Mouse (Mus musculus) forebrain, embryonic 16.5 days (tissue): Measurements from ENCODE around the gene Banf1. TPM values are rescaled to one million over a fixed set of nuclear protein-coding genes. Genes with fewer than 3 reads are reported as not detected.
"Not testable (repeated sequence)": the region's sequence is repeated elsewhere in the genome, so short reads cannot be mapped to it uniquely, and the experiment has no call there.

Experiments used
- ATAC-seq: fragments of 200-750 bp; cut with Nextera tagmentation; 2 replicates; pipeline ENCODE4 v1.8.0; 2017; ENCODE audit warnings: mild to moderate bottlenecking, moderate library complexity
- H3K27ac ChIP-seq: fragments of 300-500 bp; sonication (generic); 2 replicates; pipeline ENCODE4 v1.5.1; 2014; ENCODE audit warnings: low read length, control low read depth
- H3K27me3 ChIP-seq: fragments of 300-500 bp; sonication (generic); replicated peaks from 2 replicates; pipeline ENCODE4 v1.6.1; 2014; ENCODE audit warnings: low read length; ENCODE audit not compliant: control insufficient read depth, insufficient read depth
- H3K36me3 ChIP-seq: fragments of 300-500 bp; sonication (generic); 2 replicates; pipeline ENCODE4 v1.6.1; 2014; ENCODE audit not compliant: control insufficient read depth, insufficient read depth
- H3K4me1 ChIP-seq: fragments of 300-500 bp; sonication (generic); replicated peaks from 2 replicates; pipeline ENCODE4 v1.6.1; 2014; ENCODE audit warnings: low read length; ENCODE audit not compliant: control insufficient read depth, insufficient read depth
- H3K4me2 ChIP-seq: fragments of 300-500 bp; sonication (generic); 2 replicates; pipeline ENCODE4 v1.6.1; 2014; ENCODE audit warnings: mild to moderate bottlenecking, low read length, control low read depth
- H3K4me3 ChIP-seq: fragments of 300-500 bp; sonication (generic); replicated peaks from 2 replicates; pipeline ENCODE4 v1.5.1; 2014; ENCODE audit warnings: mild to moderate bottlenecking, low read length, control low read depth
- H3K9ac ChIP-seq: fragments of 300-500 bp; sonication (generic); replicated peaks from 2 replicates; pipeline ENCODE4 v1.6.1; 2014; ENCODE audit warnings: low read depth, low read length, control low read depth
- H3K9me3 ChIP-seq: fragments of 300-500 bp; sonication (generic); 2 replicates; pipeline ENCODE4 v1.6.1; 2016; ENCODE audit warnings: low read length; ENCODE audit not compliant: control insufficient read depth
- WGBS: fragments of 180-500 bp; shearing (Covaris S2); extraction: QIAGEN DNeasy Blood & Tissue Kit; methylation state at CpG from one replicate; pipeline ENCODE4 v1.1.7; 2014; 5-methylcytosine and 5-hydroxymethylcytosine counted together
- polyA plus RNA-seq: library from polyadenylated mRNA; unstranded; fragments of >200 nt; fragmentation: Nextera tagmentation; extraction: Ambion mirVana; gene quantifications from 2 replicates; pipeline ENCODE4 v1.2.1, GENCODE M21; 2015

The Banf1 gene
- polyA plus RNA-seq: 378 and 389 TPM in 2 replicates

DNA sequence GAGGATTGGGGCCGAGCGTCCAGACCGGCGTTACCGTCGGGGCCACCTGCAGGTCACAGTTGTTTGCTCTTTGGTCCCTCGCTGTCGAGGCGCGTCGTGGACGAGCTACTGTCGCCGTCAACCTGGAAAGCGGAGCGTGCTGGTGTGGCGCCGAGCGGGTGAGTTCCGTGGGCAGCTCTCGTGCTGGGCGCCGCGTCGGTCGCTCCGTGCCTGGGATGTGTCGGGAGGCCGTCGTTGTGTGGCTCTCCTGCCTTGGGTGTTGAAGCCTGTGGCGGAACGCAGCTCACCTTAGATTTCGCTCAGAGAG lies at the start of gene Banf1:
TSS of gene Banf1 (minus strand) at position 116 of the 307 bp plus-strand sequence.
- Histone ChIP-seq H3K36me3 (peaks cover 26% of the 10 kb centered on the region), H3K9me3 (no peaks in the 10 kb centered on the region), H3K4me2 (peak within 1 kb of the TSS; percentile 96), H3K27me3 (no peaks in the 10 kb centered on the region), H3K9ac (peak within 1 kb of the TSS; percentile 76), H3K4me3 (peak within 1 kb of the TSS; percentile 92), H3K27ac (peak within 1 kb of the TSS; percentile 96), H3K4me1 (peaks cover 22% of the 10 kb centered on the region)
- WGBS: 0% methylated on average over 33 of the region's 33 CpGs
- ATAC-seq: peak; percentile 6; the same call in 1 of the 2 replicates

DNA sequence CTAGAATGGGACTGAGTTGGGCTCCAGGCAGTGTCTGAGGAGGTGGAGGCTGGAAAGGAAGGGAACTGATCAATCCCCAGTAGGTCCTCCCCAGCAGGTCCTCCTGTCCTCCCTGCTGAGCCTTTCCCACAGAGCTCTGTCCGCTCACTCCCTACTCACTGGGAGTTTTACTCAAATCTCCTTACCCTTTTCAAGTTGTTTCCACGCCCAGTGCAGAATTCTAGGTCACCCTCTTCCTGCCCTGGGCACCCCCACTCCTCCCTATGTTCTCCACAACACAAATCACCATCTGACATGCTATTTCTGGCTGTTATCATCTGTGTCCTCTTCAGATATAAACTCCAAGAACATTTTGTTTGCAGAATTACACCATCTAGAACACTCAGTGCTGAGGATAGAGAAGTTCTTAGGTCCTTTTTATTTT lies 47.6 kb upstream of the Banf1 start:
- Histone ChIP-seq H3K4me1 (no peaks in the 10 kb centered on the region), H3K36me3 (no peaks in the 10 kb centered on the region), H3K9ac (no peak overlapping the region), H3K4me2 (no peak overlapping the region), H3K4me3 (no peak overlapping the region), H3K27me3 (no peaks in the 10 kb centered on the region), H3K9me3 (no peaks in the 10 kb centered on the region), H3K27ac (no peak overlapping the region)
- WGBS: 75% methylated on average over 2 of the region's 2 CpGs
- no peak for ATAC-seq

DNA sequence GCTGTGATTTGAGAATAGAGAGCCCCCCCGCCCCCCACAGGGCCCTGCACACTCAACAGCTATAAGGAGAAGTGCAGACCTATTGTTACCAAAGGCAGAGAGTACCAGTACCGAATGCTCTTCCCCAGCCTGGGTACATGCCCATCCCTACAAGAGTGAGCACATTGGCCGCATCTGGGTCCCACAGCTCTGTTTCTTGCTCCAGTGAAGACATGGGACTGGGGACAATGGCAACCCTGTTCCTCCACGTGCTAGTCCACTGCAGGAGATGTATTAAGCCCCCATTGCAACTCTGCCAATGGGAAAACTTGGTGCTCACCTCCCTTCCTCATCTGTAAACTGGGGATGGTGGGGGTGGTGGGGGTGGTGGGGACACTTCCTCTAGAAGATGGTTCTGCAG lies 46.9 kb upstream of the Banf1 start:
- H3K9ac ChIP-seq: no peak overlapping the region
- H3K4me1 ChIP-seq: no peaks in the 10 kb centered on the region; the same call in 1 of the 2 replicates
- no peak for ATAC-seq
- no peak overlapping the region for H3K27ac ChIP-seq
- H3K4me3 ChIP-seq: no peak overlapping the region
- H3K4me2 ChIP-seq: no peak overlapping the region
- no peaks in the 10 kb centered on the region for H3K9me3 ChIP-seq
- no peaks in the 10 kb centered on the region for H3K36me3 ChIP-seq
- WGBS: 72% methylated on average over 4 of the region's 4 CpGs
- H3K27me3 ChIP-seq: no peaks in the 10 kb centered on the region

DNA sequence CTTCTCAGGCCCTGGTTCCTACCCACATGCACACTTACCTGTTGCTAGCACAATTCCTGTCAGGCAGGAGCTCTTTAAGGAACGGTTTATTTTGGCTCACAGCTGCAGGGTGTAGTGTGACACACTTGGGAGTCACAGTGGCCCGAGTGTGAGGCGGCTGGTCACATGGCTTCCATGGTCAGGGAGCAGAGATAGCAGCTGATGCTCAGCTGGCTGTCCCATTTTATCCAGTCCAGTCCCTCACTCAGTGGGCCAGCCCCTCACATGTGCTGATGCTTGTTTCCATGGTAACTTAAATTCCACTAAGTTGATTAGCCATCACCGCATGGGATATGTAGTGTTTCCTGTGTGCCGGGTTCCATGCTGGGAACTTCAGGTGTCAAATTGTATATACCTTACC lies 45.0 kb upstream of the Banf1 start:
- H3K4me2 ChIP-seq: no peak overlapping the region
- no peaks in the 10 kb centered on the region for H3K9me3 ChIP-seq
- no peaks in the 10 kb centered on the region for H3K36me3 ChIP-seq
- H3K27me3 ChIP-seq: no peaks in the 10 kb centered on the region
- no peak overlapping the region for H3K27ac ChIP-seq
- ATAC-seq: no peak
- 70% methylated on average over 5 of the region's 5 CpGs for WGBS
- no peak overlapping the region for H3K9ac ChIP-seq
- no peak overlapping the region for H3K4me3 ChIP-seq
- H3K4me1 ChIP-seq: peaks cover 9% of the 10 kb centered on the region; the same call in 1 of the 2 replicates

DNA sequence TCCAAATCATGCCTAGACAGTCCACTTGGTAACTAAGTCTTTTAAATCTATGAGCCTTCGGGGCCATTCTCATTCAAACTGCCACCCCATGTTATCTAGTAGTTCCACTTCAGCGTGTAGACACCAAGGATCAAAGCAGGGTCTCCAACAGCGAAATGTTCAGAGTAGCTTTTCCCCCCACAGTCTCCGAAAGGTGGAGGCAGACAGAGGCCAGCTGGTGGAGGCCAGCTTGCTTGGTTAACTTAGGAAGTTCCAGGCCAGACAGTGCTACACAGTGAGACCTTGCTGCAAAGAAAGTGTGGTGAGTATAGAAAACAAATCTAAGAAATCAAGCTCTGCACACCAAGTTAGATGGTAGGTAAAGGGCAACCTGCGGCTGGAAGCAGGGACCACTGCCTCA lies 43.7 kb upstream of the Banf1 start:
- Histone ChIP-seq H3K27ac (no peak overlapping the region), H3K4me2 (no peak overlapping the region), H3K4me3 (no peak overlapping the region), H3K4me1 (peaks cover 13% of the 10 kb centered on the region), H3K9ac (no peak overlapping the region), H3K36me3 (no peaks in the 10 kb centered on the region), H3K27me3 (no peaks in the 10 kb centered on the region), H3K9me3 (no peaks in the 10 kb centered on the region)
- ATAC-seq: no peak
- 94% methylated on average over 5 of the region's 5 CpGs for WGBS

DNA sequence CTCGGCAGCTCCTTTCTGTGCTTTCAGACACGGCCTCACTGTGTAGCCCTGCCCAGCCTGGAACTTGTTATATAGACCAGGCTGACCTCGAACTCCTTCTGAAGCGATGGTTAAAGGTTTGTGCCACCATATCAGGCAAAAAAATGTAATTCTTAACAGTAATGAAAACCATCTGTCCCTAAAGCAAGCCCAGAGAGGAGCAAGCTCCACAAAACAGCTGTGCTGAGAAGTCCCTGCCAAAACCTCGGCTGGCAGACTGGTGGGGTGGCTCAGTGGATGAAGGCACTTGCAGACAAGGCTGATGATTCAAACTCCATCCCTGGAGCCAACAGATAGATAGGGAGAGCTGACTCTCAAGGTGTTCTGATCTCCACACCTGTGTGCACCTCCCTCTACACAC lies 42.1 kb upstream of the Banf1 start:
- Histone ChIP-seq H3K36me3 (no peaks in the 10 kb centered on the region), H3K27ac (no peak overlapping the region), H3K4me1 (peaks cover 13% of the 10 kb centered on the region), H3K4me3 (no peak overlapping the region), H3K9me3 (no peaks in the 10 kb centered on the region), H3K4me2 (no peak overlapping the region), H3K27me3 (no peaks in the 10 kb centered on the region), H3K9ac (no peak overlapping the region)
- 70% methylated on average over 5 of the region's 5 CpGs for WGBS
- no peak for ATAC-seq

DNA sequence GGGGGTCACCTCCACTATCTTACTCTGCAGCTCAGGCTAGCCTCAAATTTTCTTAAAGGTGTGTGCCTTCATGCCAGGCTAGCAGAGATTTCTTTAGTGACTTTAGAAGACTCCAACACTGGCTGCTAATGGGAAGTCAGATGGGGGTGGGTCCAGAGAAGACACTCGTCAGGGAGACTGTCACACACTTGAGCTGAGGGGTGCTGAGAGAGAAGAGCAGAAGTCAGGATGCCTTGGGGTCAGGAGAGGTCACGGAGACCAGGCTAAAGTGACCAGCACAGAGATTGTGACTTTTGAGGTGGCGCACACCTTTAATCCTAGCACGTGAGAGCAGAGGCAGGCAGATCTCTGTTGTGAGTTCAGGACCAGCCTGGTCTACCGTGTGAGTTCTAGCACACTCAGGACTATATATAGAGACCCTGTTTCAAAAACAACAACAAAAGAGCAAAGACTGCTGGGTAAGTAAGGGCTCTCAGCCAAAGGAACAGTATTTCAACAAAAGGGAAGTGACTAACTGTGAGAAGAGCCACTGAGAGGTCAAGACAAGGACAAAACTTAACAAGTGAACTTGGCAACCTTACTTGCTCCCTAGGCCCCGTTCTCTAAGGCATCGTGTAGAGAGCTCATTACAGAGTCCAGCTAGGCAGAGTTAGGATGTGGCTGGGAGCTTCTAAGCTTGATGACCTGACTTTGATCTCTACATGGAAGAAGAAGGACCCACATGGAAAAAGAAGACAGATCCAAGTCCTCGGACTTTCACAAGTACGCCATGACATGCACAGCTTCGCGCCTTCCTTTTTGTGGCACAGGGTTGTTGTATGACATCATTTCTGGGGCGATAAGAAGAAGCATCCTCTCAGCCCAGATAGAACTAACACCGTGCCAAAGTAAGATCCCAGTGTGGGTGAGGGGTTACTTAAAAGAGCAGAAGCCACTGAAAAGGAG lies 41.4 kb upstream of the Banf1 start:
- H3K36me3 ChIP-seq: no peaks in the 10 kb centered on the region
- H3K9me3 ChIP-seq: no peaks in the 10 kb centered on the region
- H3K27ac ChIP-seq: no peak overlapping the region
- WGBS: 88% methylated on average over 13 of the region's 13 CpGs
- no peak overlapping the region for H3K9ac ChIP-seq
- ATAC-seq: no peak
- H3K4me3 ChIP-seq: no peak overlapping the region
- peaks cover 13% of the 10 kb centered on the region for H3K4me1 ChIP-seq
- H3K4me2 ChIP-seq: no peak overlapping the region
- no peaks in the 10 kb centered on the region for H3K27me3 ChIP-seq

DNA sequence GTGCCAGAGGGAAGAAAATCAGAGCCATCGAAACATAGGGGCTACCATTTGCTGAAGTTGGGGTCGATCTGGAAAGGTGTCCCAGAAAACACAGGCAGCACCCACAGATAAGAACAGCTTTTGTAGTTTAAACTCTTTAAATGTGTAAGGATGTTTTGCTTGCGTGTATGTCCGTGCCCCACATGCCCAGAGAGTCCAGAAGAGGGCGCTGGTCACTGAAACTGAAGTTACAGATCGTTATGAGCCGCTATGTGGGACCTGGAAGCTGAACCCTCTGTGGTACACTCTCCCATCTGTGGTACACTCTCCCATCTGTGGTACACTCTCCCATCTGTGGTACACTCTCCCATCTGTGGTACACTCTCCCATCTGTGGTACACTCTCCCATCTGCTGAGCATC lies 40.2 kb upstream of the Banf1 start:
- Histone ChIP-seq H3K4me1 (peaks cover 13% of the 10 kb centered on the region), H3K27ac (peak overlapping the region; percentile 93), H3K4me2 (peak overlapping the region; percentile 76), H3K36me3 (no peaks in the 10 kb centered on the region), H3K9me3 (no peaks in the 10 kb centered on the region), H3K9ac (peak overlapping the region; percentile 70), H3K4me3 (peak overlapping the region; percentile 66), H3K27me3 (no peaks in the 10 kb centered on the region)
- peak; percentile 45 for ATAC-seq
- whole genome bisulfite sequencing: 10% methylated on average over 7 of the region's 7 CpGs

DNA sequence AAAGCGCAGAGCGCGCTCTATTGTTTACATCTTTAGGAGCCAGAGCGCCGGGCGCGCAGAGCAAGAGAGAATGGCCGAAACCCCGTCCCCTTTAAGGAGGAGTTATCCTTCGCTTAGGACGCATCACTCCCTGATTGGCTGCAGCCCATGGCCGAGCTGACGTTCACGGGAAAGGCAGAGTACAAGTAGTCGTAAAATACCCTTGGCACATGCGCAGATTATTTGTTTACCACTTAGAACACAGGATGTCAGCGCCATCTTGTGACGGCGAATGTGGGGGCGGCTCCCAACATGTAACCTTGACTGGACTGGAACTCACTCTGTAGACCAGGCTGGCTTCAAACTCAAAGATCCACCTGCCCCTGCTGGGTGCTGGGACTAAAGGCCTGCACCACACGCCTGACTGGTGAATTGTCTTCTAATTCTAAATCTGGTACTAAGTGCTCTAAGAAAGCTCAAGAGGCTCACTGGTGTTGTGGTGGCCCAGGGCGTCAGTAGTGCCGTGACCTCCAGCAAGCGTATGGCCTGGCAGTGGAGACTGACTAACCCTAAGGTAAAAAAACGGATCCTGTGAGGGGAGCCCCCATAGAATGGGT lies 39.7 kb upstream of the Banf1 start:
- H3K4me2 ChIP-seq: peak overlapping the region; percentile 76
- H3K9me3 ChIP-seq, H3K36me3 ChIP-seq, H3K27me3 ChIP-seq: not testable (repeated sequence)
- H3K4me1 ChIP-seq: peaks cover 13% of the 10 kb centered on the region
- peak overlapping the region; percentile 93 for H3K27ac ChIP-seq
- WGBS: 10% methylated on average over 21 of the region's 25 CpGs
- peak; percentile 85 for ATAC-seq
- peak overlapping the region; percentile 66 for H3K4me3 ChIP-seq
- peak overlapping the region; percentile 70 for H3K9ac ChIP-seq
